Mouse (Mus musculus) right cerebral cortex, postnatal 25 days (tissue): ENCODE measurements around the gene Dag1.
"Not testable (repeated sequence)": the region's sequence is repeated elsewhere in the genome, so short reads cannot be mapped to it uniquely, and the experiment has no call there.

Experiments
- DNase-seq: peaks from one replicate; pipeline ENCODE4 v3.0.0; 2022

Gene Dag1

DNA sequence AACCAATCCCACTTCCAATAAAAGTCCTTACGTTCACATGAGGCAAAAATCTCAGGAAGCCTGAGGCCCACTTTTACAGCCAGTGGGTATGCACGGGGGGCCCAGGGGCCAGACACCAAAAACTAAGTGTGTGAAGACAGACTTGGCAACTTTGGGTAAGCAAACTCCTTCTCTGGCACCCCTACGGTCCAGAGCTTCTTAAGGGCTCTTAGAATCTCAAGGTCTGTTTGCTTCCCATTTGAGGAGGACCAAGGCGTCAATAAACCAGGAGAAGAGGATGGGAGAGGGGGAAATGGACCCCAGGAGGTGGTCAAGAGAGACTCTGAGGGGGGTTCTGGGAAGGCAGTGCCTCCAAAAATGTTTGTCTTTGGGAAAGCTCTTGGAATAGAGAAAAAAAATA, 9.7 kb upstream of the Dag1 start:
- no peak for DNase-seq

DNA sequence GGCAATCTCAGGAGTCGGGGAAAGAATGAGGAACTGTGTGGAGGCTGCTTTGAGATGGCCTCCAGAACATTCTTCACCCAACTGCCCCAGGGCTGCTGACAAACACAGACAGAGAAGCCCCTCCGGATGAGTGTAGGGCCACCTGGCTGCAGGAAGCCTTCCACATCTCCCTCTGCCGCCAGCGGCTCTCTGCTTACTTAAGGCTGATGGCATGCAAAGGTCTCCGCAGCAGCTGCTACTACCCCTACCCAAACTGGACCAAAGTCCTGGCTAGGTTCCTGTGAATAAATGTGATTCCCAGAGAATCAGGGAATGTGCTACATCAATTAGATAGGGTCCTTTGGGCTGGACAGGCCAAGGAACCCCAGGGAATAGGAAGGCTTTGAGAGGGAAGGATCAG, 8.9 kb upstream of the Dag1 start:
- no peak for DNase-seq

DNA sequence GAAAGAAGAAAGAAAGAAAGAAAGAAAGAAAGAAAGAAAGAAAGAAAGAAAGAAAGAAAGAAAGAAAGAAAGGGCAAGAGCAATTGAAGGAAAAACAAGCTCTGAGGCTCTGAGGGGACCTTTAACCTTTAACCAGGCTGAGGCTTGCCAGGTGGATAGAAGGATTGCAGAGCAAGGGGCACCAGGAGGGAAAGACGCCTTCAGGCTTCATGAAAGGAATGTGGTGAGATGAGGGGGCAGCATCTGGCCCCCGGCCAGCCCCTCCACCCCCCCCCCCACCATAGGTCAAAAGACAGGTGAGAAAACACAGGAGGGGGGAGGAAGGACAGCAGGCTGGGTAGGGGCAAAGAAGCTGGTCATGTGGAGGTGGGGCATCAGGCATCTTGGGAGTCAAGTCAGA, 8.2 kb upstream of the Dag1 start:
- no peak for DNase-seq

DNA sequence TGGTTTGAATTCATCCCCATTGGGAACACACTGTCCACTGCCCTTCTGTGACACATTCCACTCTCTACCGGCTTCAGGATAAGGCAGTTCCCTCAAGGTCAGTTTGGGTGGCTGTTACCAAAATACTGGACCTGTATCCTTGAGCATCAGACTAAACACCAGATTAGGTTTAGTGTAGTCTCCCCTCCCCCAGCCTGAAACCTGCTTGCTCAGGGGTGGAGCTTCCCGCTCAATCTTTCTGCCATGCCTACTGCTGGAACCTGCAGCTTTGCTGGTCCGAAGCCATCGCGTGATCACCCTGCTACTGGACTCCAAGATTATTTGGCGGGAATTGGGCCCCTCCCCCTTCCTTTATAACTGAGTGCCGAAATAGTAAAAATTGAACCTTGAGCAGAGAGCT, 4.9 kb upstream of the Dag1 start:
- DNase-seq: not testable (repeated sequence)

DNA sequence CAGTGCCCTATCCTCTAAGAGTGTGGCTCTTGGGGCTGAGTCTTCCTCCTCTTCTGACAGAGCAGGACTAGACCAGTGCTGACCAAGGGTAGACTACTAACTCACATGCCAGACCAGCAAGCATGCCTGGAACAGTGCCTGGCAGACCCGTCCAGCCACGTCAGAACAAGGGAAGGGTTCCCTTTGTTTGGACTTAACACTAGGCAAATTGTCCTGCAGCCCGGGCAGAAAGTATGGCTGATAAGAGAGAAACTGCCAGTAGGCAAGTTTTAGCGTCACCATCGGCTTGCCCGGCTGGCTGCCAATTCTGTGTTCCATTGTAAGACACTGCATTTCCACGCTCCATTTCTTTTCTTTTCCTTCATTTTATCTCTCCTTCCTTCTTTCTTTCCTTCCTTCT, 3.9 kb upstream of the Dag1 start:
- DNase-seq: no peak

DNA sequence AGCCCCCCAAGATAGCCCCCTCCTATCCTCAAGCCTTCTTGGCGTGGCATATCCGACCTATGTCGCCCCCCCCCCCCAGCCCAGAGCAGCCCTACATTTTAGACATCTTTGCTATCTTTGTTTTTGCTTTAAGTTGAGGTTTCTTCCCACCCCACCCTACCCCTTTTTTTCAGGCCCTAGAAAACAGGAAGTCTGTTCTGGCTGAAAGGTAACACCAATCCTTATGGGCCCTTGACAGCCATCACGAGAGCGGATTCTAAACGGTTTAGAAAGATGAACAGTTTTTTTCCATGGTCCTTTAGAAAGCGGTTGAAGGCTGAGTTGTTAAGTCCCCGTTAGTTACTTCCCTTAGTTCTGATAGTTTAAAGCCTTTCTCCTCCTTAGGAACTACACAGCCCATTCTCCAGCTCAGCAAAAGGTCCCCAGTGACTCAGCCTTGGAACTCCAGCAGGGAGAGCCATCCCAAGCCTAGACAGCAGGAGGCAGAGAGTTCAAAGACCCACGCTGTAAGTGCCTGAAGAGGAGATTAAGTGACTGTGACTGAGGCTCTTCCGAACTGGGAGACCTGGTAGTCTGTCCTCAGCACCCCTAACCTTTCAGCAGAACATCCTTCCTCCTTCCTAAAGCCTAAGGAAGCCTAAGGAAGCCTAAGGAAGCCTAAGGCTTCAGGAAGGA, 2.6 kb upstream of the Dag1 start:
- no peak for DNase-seq

DNA sequence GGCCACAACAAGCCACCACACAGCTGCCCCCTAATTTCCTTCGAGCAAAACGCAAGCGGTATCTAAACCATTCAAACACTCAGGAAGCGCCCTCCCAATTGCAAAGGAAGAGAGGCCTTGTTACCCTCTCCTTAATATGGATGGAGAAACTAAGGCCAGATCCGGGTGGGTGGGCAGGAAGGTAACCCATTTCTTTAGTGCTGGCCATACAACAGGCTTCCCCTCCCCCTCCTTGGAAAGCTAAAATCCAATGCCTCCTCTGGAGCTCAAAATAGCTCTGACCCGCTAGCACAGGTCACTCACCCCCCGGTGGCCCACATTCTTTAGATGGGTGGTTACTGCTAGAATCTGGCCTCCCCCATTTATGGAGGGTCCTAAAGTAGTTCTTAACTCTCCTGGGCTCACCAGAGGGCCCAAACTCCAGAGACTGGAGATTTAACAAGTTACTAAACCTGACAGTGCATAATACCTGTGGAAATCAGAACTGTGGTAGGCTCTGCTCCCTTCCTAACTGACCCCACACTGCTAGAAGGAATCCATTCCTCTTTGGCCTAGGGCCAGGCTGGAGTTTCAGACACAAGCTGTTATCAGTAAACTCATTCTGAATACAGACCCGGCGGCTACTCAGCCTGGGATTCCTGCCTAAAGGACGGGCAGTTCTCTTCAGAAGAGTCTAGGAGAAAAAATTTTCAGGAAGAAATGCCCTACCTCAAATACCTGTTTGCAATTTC, 598 bp upstream of the Dag1 start:
- no peak for DNase-seq

DNA sequence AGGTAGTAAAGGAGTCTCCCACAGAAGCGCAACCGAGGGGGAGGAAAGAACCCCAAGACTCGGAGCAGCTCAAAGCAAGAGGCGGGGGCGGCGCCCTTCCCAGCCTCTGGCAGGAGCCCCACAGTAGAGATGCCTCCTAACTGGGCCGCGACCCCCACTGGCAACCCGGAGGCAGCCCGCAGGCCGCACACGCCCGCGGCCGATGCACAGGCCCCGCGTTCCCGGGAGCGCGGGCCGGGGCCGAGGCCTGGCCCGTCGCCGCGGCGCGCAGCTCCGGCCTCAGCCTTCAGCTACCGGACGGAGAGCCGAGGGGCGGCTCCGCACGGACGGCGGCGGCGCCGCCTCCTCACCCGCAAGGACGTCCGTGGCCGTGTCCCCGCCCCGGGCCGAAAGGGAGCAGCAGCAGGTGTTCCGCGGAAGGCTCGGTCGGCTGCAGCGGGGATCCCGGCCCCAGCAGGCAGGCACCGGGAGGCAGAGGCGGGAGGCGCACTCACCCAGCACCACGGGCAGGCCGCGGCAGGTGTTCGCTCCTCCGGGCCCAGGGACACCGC, 552 bp downstream of the Dag1 start:
- no peak for DNase-seq

DNA sequence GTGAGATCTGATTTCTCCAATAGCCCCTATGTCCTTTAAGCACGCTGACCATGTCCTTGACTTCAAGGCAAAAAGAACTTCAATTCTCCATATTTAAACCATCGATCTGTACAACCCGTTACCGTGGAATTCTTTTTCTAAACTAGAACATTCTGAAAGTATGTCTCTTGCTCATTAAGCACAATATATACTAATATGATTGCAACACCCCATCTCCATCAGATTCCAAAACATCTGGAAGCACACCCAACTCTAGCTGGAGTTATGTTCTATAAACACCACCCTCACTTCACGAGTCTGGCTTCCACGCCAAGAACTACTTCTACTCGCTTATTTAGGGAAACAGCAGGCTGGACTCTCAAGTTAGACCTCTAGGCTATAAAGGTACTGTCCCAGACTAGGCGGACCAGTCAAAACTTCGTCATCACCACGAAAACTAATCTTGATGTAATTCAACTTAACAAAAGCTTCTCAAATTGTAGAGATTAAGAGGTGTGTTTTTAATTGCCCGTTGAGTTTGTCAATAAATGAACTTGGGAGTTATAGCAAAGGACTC, 1.2 kb downstream of the Dag1 start:
- no peak for DNase-seq

DNA sequence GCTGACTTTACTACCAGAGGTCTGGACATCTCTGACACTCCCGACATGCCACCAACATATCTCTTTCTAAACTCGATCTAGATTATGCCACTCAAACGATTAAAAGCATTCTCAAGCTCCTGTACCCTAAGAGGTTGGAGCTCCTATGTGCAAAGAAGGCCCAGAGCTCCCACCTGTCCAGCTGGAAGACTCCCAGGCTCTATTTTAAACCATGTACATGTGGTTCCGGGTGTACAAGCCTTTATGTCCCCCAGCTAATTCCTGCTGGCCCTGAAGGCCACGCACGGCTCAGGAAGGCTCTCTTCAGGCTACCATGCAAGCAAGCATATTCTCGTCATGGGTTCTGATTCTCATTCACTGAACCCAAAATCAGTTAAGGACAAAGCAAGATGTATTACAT, 1.9 kb downstream of the Dag1 start:
- DNase-seq: no peak

DNA sequence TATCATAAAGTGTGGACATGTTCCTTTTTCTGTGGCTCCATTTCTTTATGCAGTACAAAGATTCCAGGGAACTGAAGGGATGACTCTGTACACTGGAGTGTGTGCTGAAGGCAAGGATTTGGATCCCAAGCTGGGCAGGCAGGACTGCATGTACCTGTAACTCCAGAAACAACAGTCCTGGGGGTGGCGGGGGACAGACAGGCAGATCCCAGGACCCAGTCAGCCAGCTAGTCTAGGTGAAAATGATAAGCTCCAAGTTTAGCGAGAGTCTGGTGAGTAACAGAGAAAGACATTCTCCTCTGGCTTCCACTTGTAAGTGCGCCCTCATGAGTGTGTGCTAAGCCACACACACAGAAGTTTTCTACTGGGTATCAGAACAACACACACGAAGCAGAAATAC, 3.2 kb downstream of the Dag1 start:
- DNase-seq: no peak

DNA sequence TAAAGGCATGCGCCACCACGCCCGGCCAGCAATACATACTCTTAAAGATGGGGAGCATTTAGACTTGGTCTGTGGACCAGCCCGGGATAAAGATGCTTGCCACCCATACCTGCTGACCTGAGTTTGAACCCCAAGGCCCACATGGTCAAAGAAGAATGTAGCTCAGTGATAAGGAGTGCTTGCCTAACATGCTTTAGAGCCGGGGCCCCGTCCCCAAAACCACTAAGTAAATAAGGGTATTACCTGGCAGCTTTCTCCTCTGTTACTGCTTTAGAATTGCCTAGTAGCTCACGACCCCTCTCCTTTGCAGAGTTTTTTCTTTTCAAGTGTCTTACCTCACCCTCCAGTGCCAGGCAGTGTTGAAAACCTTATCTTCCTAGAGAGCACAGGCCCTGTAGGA, 11.0 kb downstream of the Dag1 start:
- DNase-seq: no peak

DNA sequence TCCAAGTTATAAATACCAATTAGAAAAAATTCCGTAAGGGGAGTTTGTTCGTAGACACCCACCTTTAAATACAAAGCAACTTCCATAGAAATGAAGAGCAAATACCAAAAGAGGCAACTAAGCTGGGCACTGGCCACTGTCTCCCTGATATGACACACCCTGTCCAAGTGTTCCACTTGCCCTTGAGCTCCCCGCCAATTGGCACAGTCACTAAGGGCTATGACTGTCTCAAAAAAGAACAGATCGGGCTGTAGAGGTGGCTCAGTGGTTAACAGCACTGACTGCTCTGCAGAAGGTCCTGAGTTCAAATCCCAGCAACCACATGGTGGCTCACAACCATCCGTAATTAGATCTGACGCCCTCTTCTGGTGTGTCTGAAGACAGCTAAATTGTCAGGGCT, 11.9 kb downstream of the Dag1 start:
- no peak for DNase-seq

DNA sequence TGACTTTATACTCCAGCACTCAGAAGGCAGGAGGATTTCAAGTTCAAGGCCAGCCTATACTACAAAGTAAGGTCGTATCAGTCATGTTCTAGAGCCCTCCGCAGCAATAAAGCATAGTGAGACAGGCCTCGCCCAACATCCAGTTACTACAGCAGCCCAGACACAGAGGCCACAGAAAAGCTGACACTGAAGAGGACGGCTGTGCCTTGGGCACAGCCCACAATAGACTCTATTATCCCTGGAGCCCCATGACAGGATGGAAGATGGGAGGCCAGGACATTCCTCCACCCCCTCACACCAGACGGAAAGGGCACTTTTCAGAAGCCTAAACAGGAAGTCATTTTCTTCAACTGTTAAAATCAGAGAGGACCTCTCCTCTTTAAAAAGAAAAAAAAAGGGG, 14.8 kb downstream of the Dag1 start:
- no peak for DNase-seq

DNA sequence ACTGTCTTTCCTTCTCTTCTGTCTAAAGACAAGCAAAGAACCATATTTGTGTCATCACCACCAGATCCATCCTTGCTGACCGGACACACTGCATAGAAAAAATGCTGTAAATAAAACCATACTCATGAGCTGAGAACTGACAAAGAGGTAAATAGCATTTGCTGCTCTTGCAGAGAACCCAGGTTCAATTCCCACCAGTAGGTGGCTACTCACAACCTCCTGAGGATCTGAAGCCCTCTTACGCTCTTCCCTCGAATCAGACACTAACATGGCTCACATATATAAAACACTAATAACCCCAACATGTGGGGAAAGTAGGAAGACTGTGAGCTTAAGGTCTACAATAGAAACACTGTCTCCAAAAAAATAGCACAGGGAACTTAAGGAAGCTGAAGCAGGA, 18.8 kb downstream of the Dag1 start:
- no peak for DNase-seq

DNA sequence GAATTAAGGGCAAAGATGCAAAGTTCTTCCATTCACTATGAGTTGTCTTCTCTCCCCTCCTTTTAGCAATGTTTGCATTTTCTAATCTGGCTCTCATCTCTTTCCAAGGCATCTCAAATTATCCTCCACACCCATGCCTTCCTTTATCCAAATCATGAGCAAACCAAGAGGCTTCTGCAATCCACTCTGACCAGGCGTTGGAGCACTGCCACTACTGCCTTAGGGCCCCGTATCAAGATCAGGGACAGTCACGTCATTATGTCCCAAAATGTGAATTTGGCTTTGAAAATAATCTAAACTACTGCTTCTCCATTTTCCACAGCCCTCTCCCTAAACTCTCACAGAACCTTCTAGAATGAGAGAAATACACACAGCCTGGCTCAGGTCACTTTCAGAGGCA, 19.2 kb downstream of the Dag1 start:
- DNase-seq: no peak

DNA sequence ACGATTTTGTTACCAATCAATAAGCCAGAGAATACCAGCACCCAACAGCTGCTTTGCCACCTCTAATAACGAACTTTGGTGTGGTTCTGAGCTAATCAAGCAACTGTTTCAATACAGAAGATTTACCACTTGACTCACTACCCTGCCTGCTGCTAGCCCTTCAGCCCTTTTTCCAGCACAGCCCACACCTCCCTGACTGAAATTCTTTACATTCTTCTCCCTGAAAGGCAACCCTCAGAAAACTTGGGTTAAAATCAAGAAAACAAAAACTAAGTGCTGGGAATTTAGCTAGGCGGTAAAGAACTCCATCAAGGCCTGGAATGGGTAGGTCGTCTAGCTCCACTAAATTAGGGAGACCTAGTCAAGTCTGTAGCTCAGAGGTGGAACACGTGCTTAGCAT, 23.8 kb downstream of the Dag1 start:
- no peak for DNase-seq

DNA sequence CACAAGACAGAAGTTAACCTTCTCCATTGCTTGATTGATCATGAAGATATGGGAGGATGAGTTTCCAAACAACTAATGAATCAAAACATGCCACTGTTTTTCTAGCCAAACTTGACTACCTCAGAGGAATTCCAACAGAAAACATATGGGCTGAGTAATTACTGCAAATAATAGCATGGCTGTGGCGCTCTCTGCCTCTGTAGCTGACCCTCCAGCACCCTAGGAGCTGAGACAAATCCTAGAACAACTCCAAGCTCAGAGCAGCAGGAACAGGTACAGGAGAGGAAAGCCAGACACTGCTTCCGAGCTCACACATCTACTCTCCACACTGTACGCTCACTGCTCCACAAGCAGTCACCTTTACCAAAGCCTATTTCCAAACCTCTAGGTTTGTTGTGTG, 24.9 kb downstream of the Dag1 start:
- DNase-seq: no peak

DNA sequence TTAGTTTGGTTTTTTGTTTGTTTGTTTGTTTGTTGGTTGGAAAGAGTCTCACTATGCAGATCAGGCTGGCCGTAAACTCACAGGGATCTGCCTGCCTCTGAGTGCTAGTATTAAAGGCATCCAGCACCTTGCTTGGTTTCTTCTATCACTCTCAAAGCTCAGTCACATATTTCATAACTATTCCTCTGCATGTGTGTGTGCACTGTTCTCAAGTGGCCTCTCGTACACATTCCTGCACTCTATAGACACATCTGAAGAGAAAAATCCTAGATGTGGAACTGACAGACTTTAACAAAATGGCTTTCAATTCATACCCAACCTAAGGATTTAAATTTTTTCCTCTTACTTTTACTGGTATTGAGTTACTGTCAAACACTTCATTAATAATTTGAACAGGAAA, 25.4 kb downstream of the Dag1 start:
- no peak for DNase-seq

DNA sequence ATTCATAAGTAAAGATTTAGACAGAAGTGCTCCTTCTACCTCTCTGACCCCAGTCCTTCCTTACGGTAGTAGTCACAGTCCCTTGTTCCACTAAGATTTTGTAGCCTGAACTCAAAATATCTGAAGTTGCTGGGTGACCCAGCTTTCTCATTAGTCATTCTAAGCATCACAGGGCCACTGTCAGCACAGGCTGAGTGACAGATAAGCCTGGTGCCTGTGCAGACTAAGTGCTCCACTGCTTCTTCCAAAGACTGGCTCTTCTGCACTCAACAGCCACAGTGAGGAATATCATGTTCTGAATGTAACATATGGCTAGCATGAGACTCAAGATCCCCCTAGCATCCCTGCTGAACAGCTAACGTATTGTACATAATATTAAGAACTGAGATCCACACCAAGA, 29.1 kb downstream of the Dag1 start:
- no peak for DNase-seq

DNA sequence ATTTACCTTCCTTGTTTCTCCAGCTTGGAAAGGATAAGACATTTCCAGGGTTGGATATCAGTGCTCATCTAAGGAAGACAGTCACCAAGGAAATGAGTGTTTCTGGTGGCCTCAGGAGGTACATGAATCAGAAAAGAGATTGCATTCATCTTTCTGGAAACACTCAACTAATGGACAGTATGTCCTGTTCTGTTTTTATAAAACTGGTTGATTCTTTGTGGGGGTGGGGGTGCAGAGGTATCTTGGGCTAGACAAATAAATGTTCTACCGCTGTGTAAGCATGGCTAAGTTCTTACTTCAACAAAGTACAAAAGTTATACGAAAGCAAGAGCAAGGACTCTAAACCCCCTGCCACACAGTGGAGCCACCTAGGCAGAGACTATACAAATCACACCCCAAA, 30.9 kb downstream of the Dag1 start:
- no peak for DNase-seq

DNA sequence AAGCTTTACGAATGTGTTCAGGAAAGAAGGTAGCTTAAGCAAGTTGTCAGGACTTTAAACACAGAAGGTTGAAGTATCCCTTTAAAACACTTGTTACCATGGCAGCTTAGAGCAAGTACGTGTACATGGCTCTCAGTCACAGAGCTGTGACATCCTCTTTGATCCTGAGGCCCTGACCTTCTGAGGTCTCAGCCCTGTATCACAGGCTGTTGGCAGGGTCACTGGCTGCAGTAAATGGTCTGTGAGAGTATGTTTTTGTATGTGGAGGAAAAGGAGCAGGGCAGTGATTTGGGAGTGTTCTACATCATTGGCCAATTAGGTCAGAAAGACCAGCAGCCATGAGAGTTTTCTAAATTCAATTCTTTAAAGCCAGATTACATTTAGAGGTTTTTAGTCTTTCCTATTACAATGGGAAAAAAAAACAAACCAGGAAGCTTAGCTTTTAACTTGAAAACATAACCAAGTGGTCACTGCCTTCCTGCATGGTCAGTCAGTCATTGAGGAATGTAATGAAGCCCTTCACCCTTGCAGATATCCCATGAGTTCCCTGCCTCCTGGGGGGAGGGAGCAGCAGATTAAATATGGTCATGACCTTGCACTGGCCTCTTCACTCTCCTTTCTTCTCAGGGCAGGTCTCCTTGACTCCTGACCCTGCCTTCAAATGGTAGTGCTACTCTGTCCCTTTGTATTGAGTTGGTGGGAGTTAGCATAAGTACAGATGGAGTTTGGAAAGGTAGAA, 35.7 kb downstream of the Dag1 start:
- DNase-seq: no peak

DNA sequence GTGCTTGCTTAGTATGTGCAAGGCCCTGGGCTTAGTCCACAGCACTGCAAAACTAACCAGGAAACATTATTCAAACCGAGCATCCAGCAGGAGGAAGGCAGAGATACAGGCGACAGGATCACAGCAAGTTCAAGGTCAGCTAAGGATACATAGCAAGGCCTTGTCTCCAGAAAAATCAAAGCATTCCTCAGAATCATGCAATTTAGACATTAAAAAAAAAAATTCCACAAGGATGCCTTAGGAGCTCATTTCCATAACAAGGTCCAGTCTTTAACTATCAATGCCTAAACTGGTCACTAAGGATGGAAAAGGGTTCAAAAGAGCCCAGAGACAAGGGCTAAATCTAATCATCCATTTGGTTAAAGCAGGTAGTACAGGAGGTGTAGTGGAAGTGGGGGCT, 38.6 kb downstream of the Dag1 start:
- no peak for DNase-seq

DNA sequence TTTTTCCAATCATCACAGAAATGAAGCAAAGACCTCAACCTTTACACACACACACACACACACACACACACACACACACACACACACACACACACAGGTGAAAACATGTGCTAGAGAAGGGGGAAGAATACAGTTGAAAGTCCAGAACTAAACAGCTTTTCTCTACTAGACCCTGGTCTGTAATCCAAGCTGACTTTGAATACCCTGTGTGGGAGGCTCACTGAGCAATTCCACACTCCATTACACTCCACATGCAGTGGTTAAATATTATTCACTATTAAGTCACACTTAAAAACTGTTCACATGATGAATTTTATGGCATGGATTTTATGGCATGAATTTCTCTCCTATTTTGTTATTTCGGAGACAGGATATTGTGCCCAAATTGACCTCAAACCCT, 40.1 kb downstream of the Dag1 start:
- no peak for DNase-seq
